Mouse (Mus musculus): ENCODE measurements at regions not wholly inside any gene's neighbourhood (a gene's known extent, or its start where the extent isn't known, plus 50 kb on each side); places are given as distances from the start of the nearest gene placed in this dataset. TPM values are rescaled to one million over a fixed set of nuclear protein-coding genes. Genes with fewer than 3 reads are reported as not detected.

DNA sequence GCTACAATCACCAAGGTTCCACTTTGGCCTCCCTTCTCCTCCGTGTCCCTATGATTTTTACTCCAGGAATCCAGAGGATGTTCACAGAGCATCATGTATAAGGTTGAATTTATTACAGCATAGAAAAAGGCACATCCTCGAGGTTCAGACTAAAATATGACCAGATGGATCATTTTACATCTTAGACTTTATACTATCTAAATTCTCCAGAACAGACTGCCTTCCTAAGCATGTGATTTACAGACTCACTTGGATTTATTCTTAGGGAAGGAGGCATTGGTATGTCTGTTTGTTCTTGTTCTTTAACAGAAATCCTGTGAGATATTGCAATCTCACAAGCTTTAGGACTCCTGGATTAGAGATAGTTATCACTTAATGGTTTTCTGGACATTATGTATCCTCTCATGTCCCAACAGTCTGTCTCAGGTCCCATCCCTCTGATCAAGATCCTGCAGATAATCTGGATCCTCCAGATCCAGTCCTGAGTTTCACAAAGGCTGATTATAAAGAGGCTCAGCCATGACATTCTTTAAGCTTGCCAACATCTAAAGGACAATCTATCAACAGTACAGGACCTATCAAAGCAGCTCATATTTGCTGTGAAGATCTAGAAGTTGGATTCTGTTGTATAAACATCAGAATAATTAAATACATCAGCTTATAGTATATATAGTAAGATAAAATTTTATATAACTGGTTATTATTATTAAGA lies 75.2 kb upstream of the Dcn start:
- Histone ChIP-seq H3K9ac (no peak overlapping the region), H3K27me3 (no peaks in the 10 kb centered on the region), H3K4me2 (no peak overlapping the region), H3K27ac (no peak overlapping the region), H3K36me3 (ENCODE audit: poor library complexity, severe bottlenecking) (no peaks in the 10 kb centered on the region), H3K9me3 (replicated peaks) (no peaks in the 10 kb centered on the region), H3K4me3 (no peak overlapping the region), H3K4me1 (no peaks in the 10 kb centered on the region)
- WGBS: 68% methylated on average over 2 of the region's 2 CpGs
- ATAC-seq: no peak

DNA sequence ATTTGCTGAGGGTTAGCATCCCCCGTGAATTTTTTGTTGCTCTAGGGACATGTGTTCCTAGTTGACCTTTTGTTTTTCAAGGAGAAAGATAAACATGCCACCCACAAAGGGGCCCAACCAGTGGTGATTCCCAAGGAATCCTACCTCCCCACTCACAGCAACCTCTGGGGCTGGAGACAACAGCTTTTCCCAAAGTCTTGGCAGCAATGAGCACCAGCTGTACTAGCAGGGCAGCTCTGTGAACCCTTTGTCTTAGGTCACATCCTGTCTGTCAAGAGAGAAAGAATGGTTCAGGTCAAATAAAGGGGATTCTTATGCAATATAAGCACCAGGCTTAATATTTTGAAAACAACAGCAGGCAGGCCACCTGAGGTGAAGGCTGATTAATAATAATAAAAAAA lies 70.2 kb upstream of the Dcn start:
- H3K9me3 ChIP-seq (replicated peaks): no peaks in the 10 kb centered on the region
- H3K4me1 ChIP-seq: no peaks in the 10 kb centered on the region
- no peak overlapping the region for H3K27ac ChIP-seq
- no peaks in the 10 kb centered on the region for H3K36me3 ChIP-seq (ENCODE audit: poor library complexity, severe bottlenecking)
- WGBS: 57% methylated on average over 1 of the region's 1 CpGs
- no peaks in the 10 kb centered on the region for H3K27me3 ChIP-seq
- H3K9ac ChIP-seq: no peak overlapping the region
- H3K4me3 ChIP-seq: no peak overlapping the region
- H3K4me2 ChIP-seq: no peak overlapping the region
- ATAC-seq: no peak

DNA sequence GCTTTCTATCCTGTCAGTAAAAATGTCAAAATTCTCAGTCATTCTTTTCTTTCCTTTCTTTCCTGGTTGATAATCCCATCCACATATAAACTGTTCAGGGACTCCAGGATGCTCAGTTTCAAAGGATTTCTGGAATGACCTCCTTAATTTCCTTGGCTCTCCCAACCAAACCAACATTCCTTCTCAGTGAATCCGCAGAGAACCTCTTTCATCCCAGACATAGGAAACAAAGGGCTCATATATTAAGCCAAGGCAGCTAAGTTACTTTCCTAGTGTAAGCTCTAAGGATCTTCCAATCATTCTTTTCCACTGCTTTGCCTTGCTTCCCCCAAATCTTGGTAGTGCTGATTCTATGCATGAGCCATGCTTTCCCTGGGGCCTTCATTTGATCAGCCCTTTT lies 69.5 kb upstream of the Dcn start:
- ATAC-seq: no peak
- 81% methylated on average over 1 of the region's 1 CpGs for WGBS

DNA sequence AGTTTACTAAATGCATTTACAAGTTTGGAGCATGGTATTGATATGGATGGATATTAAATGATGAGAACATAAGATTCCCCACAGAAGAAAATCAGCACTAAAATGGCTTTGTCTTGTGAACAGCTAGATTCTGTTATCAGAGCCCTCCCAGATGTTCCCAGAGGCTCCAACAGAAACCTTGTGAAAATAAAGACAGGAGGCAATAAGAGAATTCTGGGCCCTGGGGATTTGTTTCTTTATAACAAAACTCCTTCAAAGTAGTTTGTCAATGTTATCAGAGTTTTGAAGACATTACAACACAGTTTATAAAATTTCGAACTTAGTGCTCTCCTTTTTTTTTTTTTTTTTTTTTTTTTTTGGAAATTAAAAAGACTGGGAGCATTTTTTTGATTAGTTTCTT lies 56.8 kb upstream of the Dcn start:
- Histone ChIP-seq H3K4me3 (no peak overlapping the region), H3K36me3 (ENCODE audit: poor library complexity, severe bottlenecking) (no peaks in the 10 kb centered on the region), H3K27me3 (no peaks in the 10 kb centered on the region), H3K4me2 (no peak overlapping the region), H3K27ac (no peak overlapping the region), H3K4me1 (no peaks in the 10 kb centered on the region), H3K9me3 (replicated peaks) (no peaks in the 10 kb centered on the region), H3K9ac (no peak overlapping the region)
- WGBS: 20% methylated on average over 1 of the region's 1 CpGs
- ATAC-seq: no peak

More for the DNA sequence above, 69.5 kb upstream of the Dcn start:
- H3K4me3 ChIP-seq: no peak overlapping the region
- H3K4me1 ChIP-seq: no peaks in the 10 kb centered on the region
- no peaks in the 10 kb centered on the region for H3K27me3 ChIP-seq
- H3K9ac ChIP-seq: no peak overlapping the region
- H3K9me3 ChIP-seq (replicated peaks): no peaks in the 10 kb centered on the region
- no peaks in the 10 kb centered on the region for H3K36me3 ChIP-seq (ENCODE audit: poor library complexity, severe bottlenecking)
- no peak overlapping the region for H3K27ac ChIP-seq
- no peak overlapping the region for H3K4me2 ChIP-seq

DNA sequence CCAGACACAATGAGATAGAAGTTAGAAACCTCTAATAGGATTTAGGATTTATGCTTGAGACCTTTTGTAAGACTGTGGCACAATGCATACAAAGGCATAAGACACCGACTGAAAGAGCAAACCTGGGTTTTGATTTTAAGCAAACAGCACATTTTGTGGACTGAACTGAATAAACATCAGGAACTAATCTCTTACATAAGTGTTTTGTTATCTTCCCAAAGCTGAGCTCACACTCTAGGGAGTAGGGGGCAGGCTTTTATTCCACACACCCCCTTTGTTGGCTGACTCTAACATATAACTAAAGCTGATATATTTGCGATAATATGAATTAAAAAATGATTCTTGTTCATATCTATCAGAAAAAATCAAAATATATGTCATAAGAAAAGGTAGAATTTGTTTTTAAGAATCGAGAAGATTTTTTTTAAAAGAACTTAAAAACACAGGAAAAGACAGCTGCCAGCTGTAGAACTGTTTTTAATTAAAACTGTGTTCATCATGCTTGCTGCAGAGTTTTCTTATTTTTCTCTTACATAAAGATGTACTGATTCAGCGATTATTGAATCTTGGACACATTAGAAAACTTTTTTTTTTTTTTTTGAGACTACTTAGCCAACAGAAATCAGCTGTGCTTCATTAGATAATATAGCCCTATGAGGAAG lies 56.2 kb upstream of the Dcn start:
- H3K9ac ChIP-seq: no peak overlapping the region
- H3K4me2 ChIP-seq: no peak overlapping the region
- no peaks in the 10 kb centered on the region for H3K9me3 ChIP-seq (replicated peaks)
- H3K4me3 ChIP-seq: no peak overlapping the region
- 56% methylated on average over 4 of the region's 4 CpGs for WGBS
- no peak overlapping the region for H3K27ac ChIP-seq
- no peaks in the 10 kb centered on the region for H3K36me3 ChIP-seq (ENCODE audit: poor library complexity, severe bottlenecking)
- H3K4me1 ChIP-seq: no peaks in the 10 kb centered on the region
- ATAC-seq: no peak
- no peaks in the 10 kb centered on the region for H3K27me3 ChIP-seq

Small RNA genes lying in the stretch of these regions (microRNA-seq; reads per million reads assigned to microRNA genes)
- gene Gm24587 (not detected), gene Mir3966 (not detected)

Measured in forebrain, embryonic 13.5 days (tissue).